Mouse (Mus musculus): ENCODE results near the gene Gdpd2.

Gdpd2 gene

GRCm38 (mm10) chrX:100777655-100778234 is 48.1 kb downstream of the Gdpd2 start:
- no peak for DNase-seq (ENCODE audit: low spot score in 2 of 2)

DNA sequence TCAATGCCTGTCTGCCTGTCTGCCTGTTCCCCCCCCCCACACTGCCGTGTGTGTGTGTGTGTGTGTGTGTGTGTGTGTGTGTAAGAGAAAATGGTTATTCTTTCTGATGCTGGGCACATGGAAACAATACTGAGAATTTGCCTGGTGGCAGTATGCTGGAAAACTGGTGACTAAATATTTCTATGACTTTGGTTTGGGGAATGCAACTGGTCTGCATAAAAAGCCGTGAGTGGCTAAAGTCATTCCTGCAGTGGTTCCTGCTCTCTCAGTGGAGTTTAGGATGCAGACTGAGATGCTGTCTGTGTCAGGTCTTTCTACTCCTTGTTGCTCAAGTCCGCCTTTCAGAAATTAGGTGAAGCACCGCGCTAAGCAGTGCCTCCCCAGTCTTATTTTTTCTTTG is 48.7 kb downstream of the Gdpd2 start:
- DNase-seq (ENCODE audit: low spot score in 2 of 2) = no peak

All from frontal cortex, postnatal 14 days (tissue).